9 mouse cellular contexts compared by ENCODE assay signal in genomic region chr4:80765781-80766180, GRCm38 (mm10).
DNase-seq lines count a peak whose midpoint lies in the region; ATAC-seq and TF ChIP-seq lines count a peak whose summit lies in the region.
"Had no signal": no experiment of that assay in that cellular context is flagged by ENCODE, and none has a peak within 500 bp of the region (broad histone marks: within the 10 kb centered on the region; RNA-seq: fewer than 3 reads in every experiment).

No protein-coding gene starts in this region.

- no peaks in the 10 kb centered on the region for H3K27me3 ChIP-seq in limb, embryonic 14.5 days (ENCODE audit: control insufficient read depth, insufficient read depth, low read length)
- H3K27me3 ChIP-seq: embryonic facial prominence, embryonic 12.5 days had no signal

- WGBS in limb, embryonic 14.5 days = 33% methylated on average over 4 of the region's 4 CpGs

- no peaks in the 10 kb centered on the region for H3K9me3 ChIP-seq in limb, embryonic 14.5 days (ENCODE audit: control insufficient read depth, low read length)
- H3K9me3 ChIP-seq: embryonic facial prominence, embryonic 12.5 days had no signal

- no peak overlapping the region for H3K4me3 ChIP-seq in limb, embryonic 14.5 days (replicated peaks; ENCODE audit: low read length)
- H3K4me3 ChIP-seq: embryonic facial prominence, embryonic 12.5 days had no signal

- H3K4me1 ChIP-seq in limb, embryonic 14.5 days (ENCODE audit: control insufficient read depth, insufficient read depth, low read length) = no peaks in the 10 kb centered on the region
- H3K4me1 ChIP-seq: embryonic facial prominence, embryonic 12.5 days had no signal

- no peaks in the 10 kb centered on the region for H3K36me3 ChIP-seq in limb, embryonic 14.5 days (ENCODE audit: control insufficient read depth, insufficient read depth, low read length)
- H3K36me3 ChIP-seq: embryonic facial prominence, embryonic 12.5 days had no signal

- H3K4me2 ChIP-seq in limb, embryonic 14.5 days (replicated peaks; ENCODE audit: low read depth, low read length, severe bottlenecking) = no peak overlapping the region
- H3K4me2 ChIP-seq: embryonic facial prominence, embryonic 12.5 days had no signal

- peak; percentile 68; the same call in 1 of the 2 replicates for ATAC-seq in limb, embryonic 14.5 days (ENCODE audit: low FRiP score, low read depth)

- no peak overlapping the region for H3K27ac ChIP-seq in limb, embryonic 14.5 days (replicated peaks; ENCODE audit: low read depth, low read length)
- H3K27ac ChIP-seq: embryonic facial prominence, embryonic 12.5 days had no signal

- no peak overlapping the region for H3K9ac ChIP-seq in limb, embryonic 14.5 days (ENCODE audit: low read depth, low read length, severe bottlenecking)
- H3K9ac ChIP-seq: embryonic facial prominence, embryonic 12.5 days had no signal

- TF ChIP-seq POLR2A in limb, embryonic 14.5 days (IDR thresholded peaks at IDR 0.05; ENCODE audit: borderline replicate concordance, extremely low read depth, insufficient read depth, insufficient read length) = no peak

- DNase-seq in urinary bladder, postnatal 14 days (ENCODE audit: low spot score) = peak; percentile 49
- DNase-seq in urinary bladder, postnatal 10 days (ENCODE audit: low spot score) = no peak
- peak; percentile 28 for DNase-seq in cerebellum, adult 9-11 months
- peak; percentile 28 to 61 for DNase-seq in frontal cortex, postnatal 10 days (ENCODE audit: low spot score in 2 of 2)
- peak; percentile 71 for DNase-seq in kidney, postnatal 10 days
- DNase-seq in limb, embryonic 14.5 days (ENCODE audit: low spot score) = peak; percentile 89
- DNase-seq in retina, postnatal 7 days (ENCODE audit: low read depth, low spot score) = peak; percentile 53
- no peak for DNase-seq in thymus, postnatal 36 days

Comparison
In these comparisons a context has a peak if more than half of its experiments do, and no peak if none do; other contexts are left out.
1. DNase-seq: peak in urinary bladder, postnatal 14 days (single experiment), cerebellum, adult 9-11 months (single experiment), frontal cortex, postnatal 10 days (2 of 2), kidney, postnatal 10 days (single experiment), limb, embryonic 14.5 days (single experiment) and retina, postnatal 7 days (single experiment); none in urinary bladder, postnatal 10 days (single experiment) and thymus, postnatal 36 days (0 of 2).